Mouse (Mus musculus): ENCODE measurements around the gene Atp5l. TPM values are rescaled to one million over a fixed set of nuclear protein-coding genes. Genes with fewer than 3 reads are reported as not detected.

Atp5l gene
- polyA plus RNA-seq, 1 experiment from 2014 or later: 860 TPM

DNA sequence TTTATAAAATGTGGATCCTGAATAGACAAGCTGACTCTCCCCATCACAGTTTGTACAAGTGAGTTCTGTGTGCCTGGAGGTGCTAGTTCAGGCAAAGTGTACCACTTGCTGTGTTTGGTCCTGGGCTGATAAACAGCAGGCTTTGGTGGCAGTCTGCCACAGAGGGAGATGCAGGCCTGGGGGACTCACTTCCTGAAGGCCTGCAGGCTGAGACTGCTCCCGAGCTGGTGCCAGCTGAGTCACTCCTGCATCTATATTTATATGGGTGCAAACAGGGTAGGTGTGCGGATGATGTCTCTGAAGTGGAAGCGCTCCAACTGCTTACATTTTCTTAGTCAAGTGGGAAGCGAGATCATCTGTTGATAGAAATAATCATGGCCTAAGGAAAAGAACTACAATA, 14.9 kb downstream of the Atp5l start:
- H3K9me3 ChIP-seq (ENCODE audit: control insufficient read depth, low read length): no peaks in the 10 kb centered on the region
- no peak overlapping the region for H3K9ac ChIP-seq (replicated peaks; ENCODE audit: low read depth, low read length)
- no peaks in the 10 kb centered on the region for H3K4me1 ChIP-seq (ENCODE audit: control insufficient read depth, insufficient read depth, low read length)
- no peak overlapping the region for H3K27ac ChIP-seq (ENCODE audit: low read depth, low read length)
- no peaks in the 10 kb centered on the region for H3K27me3 ChIP-seq (ENCODE audit: control insufficient read depth, insufficient read depth, low read length)
- whole genome bisulfite sequencing: 83% methylated on average over 4 of the region's 4 CpGs
- no peak overlapping the region for H3K4me3 ChIP-seq (ENCODE audit: low read depth, low read length)
- H3K36me3 ChIP-seq (ENCODE audit: control insufficient read depth, insufficient read depth, low read length): peaks cover 3% of the 10 kb centered on the region; the same call in 1 of the 2 replicates
- no peak overlapping the region for H3K4me2 ChIP-seq (ENCODE audit: low read depth, low read length)
- ATAC-seq (ENCODE audit: low read depth): no peak

GRCm38 (mm10) chr9:44904964-44905363, 15.6 kb downstream of the Atp5l start:
- Histone ChIP-seq H3K9ac (replicated peaks; ENCODE audit: low read depth, low read length) (no peak overlapping the region), H3K27me3 (ENCODE audit: control insufficient read depth, insufficient read depth, low read length) (no peaks in the 10 kb centered on the region), H3K4me1 (ENCODE audit: control insufficient read depth, insufficient read depth, low read length) (no peaks in the 10 kb centered on the region), H3K27ac (ENCODE audit: low read depth, low read length) (no peak overlapping the region), H3K9me3 (ENCODE audit: control insufficient read depth, low read length) (no peaks in the 10 kb centered on the region), H3K4me2 (ENCODE audit: low read depth, low read length) (no peak overlapping the region), H3K4me3 (ENCODE audit: low read depth, low read length) (no peak overlapping the region), H3K36me3 (ENCODE audit: control insufficient read depth, insufficient read depth, low read length) (no peaks in the 10 kb centered on the region)
- WGBS: 62% methylated on average over 5 of the region's 5 CpGs
- ATAC-seq (ENCODE audit: low read depth): no peak

DNA sequence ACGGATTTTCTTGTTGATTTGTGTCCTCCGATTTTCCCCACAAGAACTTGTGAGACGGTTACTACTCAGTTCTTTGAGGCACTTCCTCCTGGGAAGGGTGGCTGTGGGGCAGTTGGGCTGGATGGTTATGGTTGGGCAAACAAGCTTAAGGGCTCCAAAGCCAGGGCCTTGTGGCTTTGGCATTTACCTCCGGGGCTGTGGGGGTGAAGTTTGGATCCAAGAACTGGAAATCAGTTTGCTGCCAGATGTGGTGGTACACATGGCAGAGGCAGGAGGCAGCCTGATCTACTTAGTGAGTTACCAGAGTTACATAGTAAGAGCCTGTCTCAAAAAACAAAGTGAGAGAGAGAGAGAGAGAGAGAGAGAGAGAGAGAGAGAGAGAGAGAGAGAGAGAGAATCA, 16.7 kb downstream of the Atp5l start:
- Histone ChIP-seq H3K9ac (replicated peaks; ENCODE audit: low read depth, low read length) (no peak overlapping the region), H3K9me3 (ENCODE audit: control insufficient read depth, low read length) (no peaks in the 10 kb centered on the region), H3K4me2 (ENCODE audit: low read depth, low read length) (no peak overlapping the region), H3K27me3 (ENCODE audit: control insufficient read depth, insufficient read depth, low read length) (no peaks in the 10 kb centered on the region), H3K27ac (ENCODE audit: low read depth, low read length) (no peak overlapping the region), H3K4me1 (ENCODE audit: control insufficient read depth, insufficient read depth, low read length) (no peaks in the 10 kb centered on the region), H3K36me3 (ENCODE audit: control insufficient read depth, insufficient read depth, low read length) (no peaks in the 10 kb centered on the region), H3K4me3 (ENCODE audit: low read depth, low read length) (no peak overlapping the region)
- ATAC-seq (ENCODE audit: low read depth): no peak
- 84% methylated on average over 4 of the region's 4 CpGs for WGBS

- Histone ChIP-seq H3K4me3 (ENCODE audit: low read depth, low read length) (no peak overlapping the region), H3K9ac (replicated peaks; ENCODE audit: low read depth, low read length) (no peak overlapping the region), H3K36me3 (ENCODE audit: control insufficient read depth, insufficient read depth, low read length) (no peaks in the 10 kb centered on the region), H3K27me3 (ENCODE audit: control insufficient read depth, insufficient read depth, low read length) (no peaks in the 10 kb centered on the region), H3K4me1 (ENCODE audit: control insufficient read depth, insufficient read depth, low read length) (no peaks in the 10 kb centered on the region), H3K9me3 (ENCODE audit: control insufficient read depth, low read length) (no peaks in the 10 kb centered on the region), H3K4me2 (ENCODE audit: low read depth, low read length) (no peak overlapping the region), H3K27ac (ENCODE audit: low read depth, low read length) (no peak overlapping the region)
- ATAC-seq (ENCODE audit: low read depth): no peak
- 71% methylated on average over 4 of the region's 4 CpGs for WGBS
These were observed 20.1 kb downstream of the Atp5l start for GRCm38 (mm10) chr9:44900402-44900801.

DNA sequence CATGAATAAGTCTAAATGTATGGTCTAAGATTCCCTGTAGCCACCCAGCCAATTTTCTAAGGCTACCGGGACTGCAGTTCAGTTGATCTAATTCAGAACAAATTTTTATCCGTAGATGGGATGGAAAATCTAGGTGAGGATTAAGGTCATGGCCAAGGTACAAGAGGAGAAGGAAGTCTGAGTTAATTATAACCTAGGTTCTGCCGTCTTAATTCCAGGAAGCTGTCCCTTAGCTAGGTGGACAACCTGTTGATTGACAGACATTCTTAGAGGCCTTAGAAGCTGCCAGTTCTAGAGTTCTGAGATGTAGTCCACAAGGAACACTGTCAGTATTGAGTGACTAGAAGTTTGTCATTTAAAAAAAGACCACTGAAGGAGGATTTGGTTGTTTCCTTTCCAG, 20.8 kb downstream of the Atp5l start:
- Histone ChIP-seq H3K4me1 (ENCODE audit: control insufficient read depth, insufficient read depth, low read length) (no peaks in the 10 kb centered on the region), H3K27me3 (ENCODE audit: control insufficient read depth, insufficient read depth, low read length) (no peaks in the 10 kb centered on the region), H3K4me3 (ENCODE audit: low read depth, low read length) (no peak overlapping the region), H3K9me3 (ENCODE audit: control insufficient read depth, low read length) (no peaks in the 10 kb centered on the region), H3K36me3 (ENCODE audit: control insufficient read depth, insufficient read depth, low read length) (no peaks in the 10 kb centered on the region), H3K9ac (replicated peaks; ENCODE audit: low read depth, low read length) (no peak overlapping the region), H3K4me2 (ENCODE audit: low read depth, low read length) (no peak overlapping the region), H3K27ac (ENCODE audit: low read depth, low read length) (no peak overlapping the region)
- 85% methylated on average over 3 of the region's 3 CpGs for WGBS
- ATAC-seq (ENCODE audit: low read depth): no peak

DNA sequence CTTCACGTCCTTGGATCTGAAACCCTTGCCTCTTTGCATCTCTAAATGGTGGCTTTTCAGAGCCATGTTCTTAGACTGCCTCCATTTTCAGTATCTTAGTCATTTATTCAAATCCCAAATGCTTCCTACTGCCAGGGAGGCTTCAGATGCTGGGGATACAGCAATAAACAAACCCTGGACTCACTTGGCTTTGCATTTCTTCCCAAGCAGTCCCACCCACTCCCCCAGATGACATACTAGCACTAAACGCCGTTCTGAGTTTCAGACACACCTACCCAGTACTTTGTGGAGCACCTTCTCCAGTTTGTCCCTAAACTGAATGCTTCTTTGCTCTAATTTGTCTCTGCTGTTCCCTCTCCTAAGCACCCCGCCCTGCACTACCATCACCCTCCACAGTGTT, 23.5 kb downstream of the Atp5l start:
- no peak for ATAC-seq (ENCODE audit: low read depth)
- H3K27me3 ChIP-seq (ENCODE audit: control insufficient read depth, insufficient read depth, low read length): no peaks in the 10 kb centered on the region
- no peak overlapping the region for H3K4me3 ChIP-seq (ENCODE audit: low read depth, low read length)
- H3K9me3 ChIP-seq (ENCODE audit: control insufficient read depth, low read length): no peaks in the 10 kb centered on the region
- no peak overlapping the region for H3K9ac ChIP-seq (replicated peaks; ENCODE audit: low read depth, low read length)
- no peaks in the 10 kb centered on the region for H3K36me3 ChIP-seq (ENCODE audit: control insufficient read depth, insufficient read depth, low read length)
- no peak overlapping the region for H3K27ac ChIP-seq (ENCODE audit: low read depth, low read length)
- H3K4me2 ChIP-seq (ENCODE audit: low read depth, low read length): no peak overlapping the region
- H3K4me1 ChIP-seq (ENCODE audit: control insufficient read depth, insufficient read depth, low read length): no peaks in the 10 kb centered on the region
- WGBS: 59% methylated on average over 4 of the region's 4 CpGs

DNA sequence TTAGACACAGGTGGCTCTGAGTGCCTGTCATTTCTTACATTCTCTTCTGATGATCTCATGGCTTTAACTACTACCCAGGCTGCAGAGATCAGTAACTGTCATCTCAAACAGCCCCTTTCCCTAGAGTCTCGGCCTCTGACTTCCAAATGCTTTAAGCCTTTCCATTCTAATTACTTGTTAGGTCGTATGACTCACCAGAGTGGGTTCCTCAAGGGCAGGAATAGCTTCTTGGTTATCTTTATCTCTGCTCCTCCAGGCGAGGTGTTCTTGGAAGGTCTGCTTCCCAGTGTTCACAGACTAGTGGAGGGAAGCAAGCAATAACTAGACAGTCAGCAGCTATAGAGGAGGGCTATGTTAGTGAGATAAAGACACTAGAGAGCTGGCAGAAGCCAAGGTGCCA, 27.9 kb downstream of the Atp5l start:
- H3K4me2 ChIP-seq (ENCODE audit: low read depth, low read length): no peak overlapping the region
- no peak overlapping the region for H3K9ac ChIP-seq (replicated peaks; ENCODE audit: low read depth, low read length)
- no peak overlapping the region for H3K27ac ChIP-seq (ENCODE audit: low read depth, low read length)
- no peaks in the 10 kb centered on the region for H3K9me3 ChIP-seq (ENCODE audit: control insufficient read depth, low read length)
- 71% methylated on average over 3 of the region's 3 CpGs for WGBS
- H3K4me1 ChIP-seq (ENCODE audit: control insufficient read depth, insufficient read depth, low read length): no peaks in the 10 kb centered on the region
- ATAC-seq (ENCODE audit: low read depth): no peak
- H3K27me3 ChIP-seq (ENCODE audit: control insufficient read depth, insufficient read depth, low read length): no peaks in the 10 kb centered on the region
- H3K4me3 ChIP-seq (ENCODE audit: low read depth, low read length): no peak overlapping the region
- no peaks in the 10 kb centered on the region for H3K36me3 ChIP-seq (ENCODE audit: control insufficient read depth, insufficient read depth, low read length)

DNA sequence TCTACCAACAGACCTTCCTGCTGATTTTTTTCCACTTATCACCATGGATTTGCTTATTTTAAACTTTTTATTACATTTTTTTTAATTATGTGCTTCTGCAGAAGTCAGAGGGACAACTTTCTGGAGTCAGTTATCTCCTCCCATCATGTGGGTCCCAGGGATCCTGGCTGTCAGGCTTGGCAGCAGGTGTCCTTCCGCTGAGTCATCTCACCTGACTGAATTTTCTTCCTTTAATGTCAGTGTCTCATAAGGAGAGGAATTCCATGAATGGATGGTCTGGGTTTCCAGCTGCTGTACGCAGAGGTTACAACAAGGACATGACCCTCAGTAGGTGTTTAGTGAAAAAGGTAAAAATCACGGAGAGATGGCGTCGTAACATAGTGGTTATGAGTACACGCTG, 29.3 kb downstream of the Atp5l start:
- 92% methylated on average over 6 of the region's 6 CpGs for WGBS
- no peak for ATAC-seq (ENCODE audit: low read depth)
- H3K4me1 ChIP-seq (ENCODE audit: control insufficient read depth, insufficient read depth, low read length): no peaks in the 10 kb centered on the region
- no peak overlapping the region for H3K4me2 ChIP-seq (ENCODE audit: low read depth, low read length)
- no peaks in the 10 kb centered on the region for H3K36me3 ChIP-seq (ENCODE audit: control insufficient read depth, insufficient read depth, low read length)
- H3K9ac ChIP-seq (replicated peaks; ENCODE audit: low read depth, low read length): no peak overlapping the region
- H3K27me3 ChIP-seq (ENCODE audit: control insufficient read depth, insufficient read depth, low read length): no peaks in the 10 kb centered on the region
- H3K4me3 ChIP-seq (ENCODE audit: low read depth, low read length): no peak overlapping the region
- no peaks in the 10 kb centered on the region for H3K9me3 ChIP-seq (ENCODE audit: control insufficient read depth, low read length)
- H3K27ac ChIP-seq (ENCODE audit: low read depth, low read length): no peak overlapping the region

- Histone ChIP-seq H3K9ac (replicated peaks; ENCODE audit: low read depth, low read length) (no peak overlapping the region), H3K4me2 (ENCODE audit: low read depth, low read length) (no peak overlapping the region), H3K9me3 (ENCODE audit: control insufficient read depth, low read length) (no peaks in the 10 kb centered on the region), H3K36me3 (ENCODE audit: control insufficient read depth, insufficient read depth, low read length) (no peaks in the 10 kb centered on the region), H3K4me3 (ENCODE audit: low read depth, low read length) (no peak overlapping the region), H3K27ac (ENCODE audit: low read depth, low read length) (no peak overlapping the region), H3K27me3 (ENCODE audit: control insufficient read depth, insufficient read depth, low read length) (no peaks in the 10 kb centered on the region), H3K4me1 (ENCODE audit: control insufficient read depth, insufficient read depth, low read length) (no peaks in the 10 kb centered on the region)
- WGBS: 61% methylated on average over 2 of the region's 2 CpGs
- ATAC-seq (ENCODE audit: low read depth): no peak
These were observed 30.4 kb downstream of the Atp5l start for GRCm38 (mm10) chr9:44890122-44890521.

GRCm38 (mm10) chr9:44888114-44888624, 32.4 kb downstream of the Atp5l start:
- H3K4me3 ChIP-seq (ENCODE audit: low read depth, low read length): no peak overlapping the region
- H3K9me3 ChIP-seq (ENCODE audit: control insufficient read depth, low read length): no peaks in the 10 kb centered on the region
- WGBS: 91% methylated on average over 7 of the region's 7 CpGs
- no peak for ATAC-seq (ENCODE audit: low read depth)
- H3K4me1 ChIP-seq (ENCODE audit: control insufficient read depth, insufficient read depth, low read length): peaks cover 3% of the 10 kb centered on the region; the same call in 1 of the 2 replicates
- H3K36me3 ChIP-seq (ENCODE audit: control insufficient read depth, insufficient read depth, low read length): no peaks in the 10 kb centered on the region
- no peak overlapping the region for H3K4me2 ChIP-seq (ENCODE audit: low read depth, low read length)
- H3K27ac ChIP-seq (ENCODE audit: low read depth, low read length): no peak overlapping the region
- no peaks in the 10 kb centered on the region for H3K27me3 ChIP-seq (ENCODE audit: control insufficient read depth, insufficient read depth, low read length)
- H3K9ac ChIP-seq (replicated peaks; ENCODE audit: low read depth, low read length): no peak overlapping the region

Measured in neural tube, embryonic 14.5 days (tissue).